In genomic region chr1:135993470-135993869, GRCm38 (mm10) we compare ENCODE assay signal across 27 mouse cellular contexts. TPM values are rescaled to one million over a fixed set of nuclear protein-coding genes. Genes with fewer than 3 reads are reported as not detected.
DNase-seq lines count a peak whose midpoint lies in the region; ATAC-seq and TF ChIP-seq lines count a peak whose summit lies in the region.
"Had no signal": no experiment of that assay in that cellular context is flagged by ENCODE, and none has a peak within 500 bp of the region (broad histone marks: within the 10 kb centered on the region; RNA-seq: fewer than 3 reads in every experiment).

No protein-coding gene starts in this region.

- H3K9me3 ChIP-seq in intestine, embryonic 16.5 days (ENCODE audit: control insufficient read depth, low read length) = no peaks in the 10 kb centered on the region
- H3K9me3 ChIP-seq in intestine, embryonic 15.5 days = no peaks in the 10 kb centered on the region
- H3K9me3 ChIP-seq: embryonic facial prominence, embryonic 12.5 days; midbrain, embryonic 13.5 days; neural tube, embryonic 13.5 days had no signal

- no peak overlapping the region for H3K4me3 ChIP-seq in intestine, embryonic 16.5 days (ENCODE audit: low read length)
- no peak overlapping the region for H3K4me3 ChIP-seq in intestine, embryonic 15.5 days (replicated peaks)
- H3K4me3 ChIP-seq in gastrocnemius, adult 2 months = no peak overlapping the region
- H3K4me3 ChIP-seq: embryonic facial prominence, embryonic 12.5 days; heart, embryonic 13.5 days; limb, embryonic 13.5 days; midbrain, embryonic 13.5 days; neural tube, embryonic 13.5 days had no signal

- no peak overlapping the region for H3K27ac ChIP-seq in intestine, embryonic 16.5 days (ENCODE audit: low read length)
- H3K27ac ChIP-seq in intestine, embryonic 15.5 days = no peak overlapping the region
- no peak overlapping the region for H3K27ac ChIP-seq in gastrocnemius, adult 2 months
- H3K27ac ChIP-seq: embryonic facial prominence, embryonic 12.5 days; heart, embryonic 13.5 days; hindbrain, embryonic 14.5 days; limb, embryonic 13.5 days; midbrain, embryonic 13.5 days; neural tube, embryonic 13.5 days had no signal

- no peak for TF ChIP-seq CTCF in gastrocnemius, adult 2 months (IDR thresholded peaks at IDR 0.05)

- peak; percentile 31 for DNase-seq in retina, postnatal 1 day
- DNase-seq in retina, embryonic 14.5 days (ENCODE audit: low spot score) = no peak
- peak; percentile 31 to 32 for DNase-seq in kidney, adult 8-10 months
- DNase-seq in kidney, postnatal 4 days = peak; percentile 49 to 61
- no peak for DNase-seq in gastrocnemius, adult 2 months
- DNase-seq: adrenal gland, adult 2 months; B cell, adult 2 months; cerebellum, adult 9-10 months; heart, adult 18-20 months; lung, adult 18-20 months; lung, postnatal 14 days; right cerebral cortex, postnatal 14 days; spleen, adult 18-20 months had no signal

- WGBS in intestine, embryonic 16.5 days = 74% methylated on average over 4 of the region's 4 CpGs
- WGBS in intestine, embryonic 15.5 days = 74% methylated on average over 4 of the region's 4 CpGs

- ATAC-seq in intestine, embryonic 16.5 days = peak; percentile 40; the same call in 1 of the 2 replicates
- no peak for ATAC-seq in intestine, embryonic 15.5 days
- ATAC-seq: forebrain, embryonic 16.5 days; midbrain, embryonic 13.5 days had no signal

- intact Hi-C loops in gastrocnemius, adult 2 months (cut with DNase I) = no loop called here

- H3K9ac ChIP-seq in intestine, embryonic 16.5 days (ENCODE audit: low read depth, low read length) = no peak overlapping the region
- no peak overlapping the region for H3K9ac ChIP-seq in intestine, embryonic 15.5 days
- H3K9ac ChIP-seq: embryonic facial prominence, embryonic 12.5 days; heart, embryonic 13.5 days; hindbrain, embryonic 14.5 days; limb, embryonic 13.5 days; midbrain, embryonic 13.5 days; neural tube, embryonic 13.5 days had no signal

- no peaks in the 10 kb centered on the region for H3K4me1 ChIP-seq in intestine, embryonic 16.5 days (ENCODE audit: control insufficient read depth, insufficient read depth, low read length)
- H3K4me1 ChIP-seq in intestine, embryonic 15.5 days (replicated peaks) = no peaks in the 10 kb centered on the region
- H3K4me1 ChIP-seq: embryonic facial prominence, embryonic 12.5 days; limb, embryonic 13.5 days; midbrain, embryonic 13.5 days; neural tube, embryonic 13.5 days had no signal

- H3K36me3 ChIP-seq in intestine, embryonic 16.5 days (ENCODE audit: control insufficient read depth, insufficient read depth, low read length) = no peaks in the 10 kb centered on the region
- no peaks in the 10 kb centered on the region for H3K36me3 ChIP-seq in intestine, embryonic 15.5 days
- H3K36me3 ChIP-seq: embryonic facial prominence, embryonic 12.5 days; heart, embryonic 13.5 days; limb, embryonic 13.5 days; midbrain, embryonic 13.5 days; neural tube, embryonic 13.5 days had no signal

- no peak overlapping the region for H3K4me2 ChIP-seq in intestine, embryonic 16.5 days (ENCODE audit: low read depth, low read length)
- no peak overlapping the region for H3K4me2 ChIP-seq in intestine, embryonic 15.5 days (replicated peaks)
- H3K4me2 ChIP-seq: embryonic facial prominence, embryonic 12.5 days; heart, embryonic 13.5 days; hindbrain, embryonic 14.5 days; limb, embryonic 13.5 days; midbrain, embryonic 13.5 days; neural tube, embryonic 13.5 days had no signal

- no peaks in the 10 kb centered on the region for H3K27me3 ChIP-seq in intestine, embryonic 16.5 days (replicated peaks; ENCODE audit: control insufficient read depth, insufficient read depth, low read length)
- H3K27me3 ChIP-seq in intestine, embryonic 15.5 days (replicated peaks) = no peaks in the 10 kb centered on the region
- H3K27me3 ChIP-seq: limb, embryonic 13.5 days; midbrain, embryonic 13.5 days; neural tube, embryonic 13.5 days had no signal

RNA-seq across cellular contexts. Expression of gene Igfn1, which starts 12.7 kb away (rescaled TPM):
- 0.05 and 0.09 TPM in 2 replicates for polyA plus RNA-seq in intestine, embryonic 16.5 days (2015; fragmentation: Nextera tagmentation; extraction: Ambion mirVana)
- polyA plus RNA-seq in intestine, embryonic 15.5 days (2015; fragmentation: Nextera tagmentation; extraction: Ambion mirVana) = 0.06 TPM in 1 of 2 replicates, not detected in the other
- total RNA-seq in gastrocnemius, adult 2 months (2021) = 10 to 100 TPM; 21.8 to 52.3 TPM
- total RNA-seq: megakaryocyte, adult 5-6 weeks had no signal
- polyA plus RNA-seq: forebrain, embryonic 16.5 days; heart, embryonic 13.5 days; hindbrain, embryonic 14.5 days; midbrain, embryonic 13.5 days; neural tube, embryonic 13.5 days had no signal

RNA-seq across cellular contexts. Expression of gene Tmem9, which starts 14.5 kb away (rescaled TPM):
- polyA plus RNA-seq in intestine, embryonic 16.5 days (2015; fragmentation: Nextera tagmentation; extraction: Ambion mirVana) = 165 and 182 TPM in 2 replicates
- polyA plus RNA-seq in intestine, embryonic 15.5 days (2015; fragmentation: Nextera tagmentation; extraction: Ambion mirVana) = 142 and 148 TPM in 2 replicates
- 1 to 10 TPM; 5.2 to 9.9 TPM for total RNA-seq in gastrocnemius, adult 2 months (2021)

RNA-seq across cellular contexts. Expression of gene Ascl5, which starts 57.1 kb away (rescaled TPM):
- not detected in 2 replicates for polyA plus RNA-seq in intestine, embryonic 16.5 days (2015; fragmentation: Nextera tagmentation; extraction: Ambion mirVana)
- not detected in 2 replicates for polyA plus RNA-seq in intestine, embryonic 15.5 days (2015; fragmentation: Nextera tagmentation; extraction: Ambion mirVana)
- not detected for total RNA-seq in gastrocnemius, adult 2 months (2021)
- total RNA-seq: adrenal gland, adult 2 months; gastrocnemius, adult 8-10 months; heart, adult 18-20 months; heart, postnatal 25 days; layer of hippocampus, postnatal 25 days; megakaryocyte, adult 5-6 weeks had no signal
- polyA plus RNA-seq: adrenal gland, adult 2 months; forebrain, embryonic 16.5 days; heart, embryonic 13.5 days; hindbrain, embryonic 14.5 days; limb, embryonic 13.5 days; midbrain, embryonic 13.5 days; neural tube, embryonic 13.5 days; thymus, postnatal 0 days had no signal

RNA-seq across cellular contexts. Expression of gene Cacna1s, which starts 59.1 kb away (rescaled TPM):
- 0.04 TPM in 1 of 2 replicates, not detected in the other for polyA plus RNA-seq in intestine, embryonic 16.5 days (2015; fragmentation: Nextera tagmentation; extraction: Ambion mirVana)
- polyA plus RNA-seq in intestine, embryonic 15.5 days (2015; fragmentation: Nextera tagmentation; extraction: Ambion mirVana) = 0.15 TPM in 1 of 2 replicates, not detected in the other
- 100 to 1,000 TPM; 779 to 840 TPM for total RNA-seq in gastrocnemius, adult 2 months (2021)
- total RNA-seq: megakaryocyte, adult 5-6 weeks had no signal

Comparison
In these comparisons a context has a peak if more than half of its experiments do, and no peak if none do; other contexts are left out.
1. DNase-seq: peak in retina, postnatal 1 day (single experiment), kidney, adult 8-10 months (2 of 2) and kidney, postnatal 4 days (2 of 2); none in retina, embryonic 14.5 days (single experiment) and gastrocnemius, adult 2 months (single experiment).